Mouse (Mus musculus) frontal cortex, adult 2 months (tissue): ENCODE measurements around the gene Kremen2. TPM values are rescaled to one million over a fixed set of nuclear protein-coding genes. Genes with fewer than 3 reads are reported as not detected.

Experiments
- polyA plus RNA-seq: library from polyadenylated mRNA; depleted of rRNA; stranded (reverse); fragments of >200 nt; gene quantifications from 2 replicates; pipeline ENCODE4 v1.2.3, GENCODE M21; 2012; rRNA removed

Kremen2 gene
- polyA plus RNA-seq, 1 experiment = 0.52 TPM

Other genes starting within 250 kb of the Kremen2 start
- 7.9 and 8.4 TPM in 2 replicates for gene Zfp213, start 181.6 kb downstream of the Kremen2 start, polyA plus RNA-seq
- gene Zfp13, start 146.3 kb downstream of the Kremen2 start, polyA plus RNA-seq = 27.8 and 32.2 TPM in 2 replicates
- gene Zscan10, start 145.0 kb downstream of the Kremen2 start, polyA plus RNA-seq = 0.04 TPM in 1 of 2 replicates, not detected in the other
- gene Mmp25, start 100.6 kb downstream of the Kremen2 start, polyA plus RNA-seq = 0.38 and 0.40 TPM in 2 replicates
- gene Bicdl2, start 85.3 kb downstream of the Kremen2 start, polyA plus RNA-seq = not detected in 2 replicates
- 114 and 144 TPM in 2 replicates for gene Hcfc1r1, start 72.2 kb downstream of the Kremen2 start, polyA plus RNA-seq
- gene Thoc6, start 72.0 kb downstream of the Kremen2 start, polyA plus RNA-seq = 9.1 and 11.3 TPM in 2 replicates
- gene Tnfrsf12a, start 68.4 kb downstream of the Kremen2 start, polyA plus RNA-seq = 5.6 and 7.0 TPM in 2 replicates
- 0.08 and 0.17 TPM in 2 replicates for gene Cldn6, start 66.6 kb downstream of the Kremen2 start, polyA plus RNA-seq
- gene Cldn9, start 61.8 kb downstream of the Kremen2 start, polyA plus RNA-seq = 0.14 and 0.19 TPM in 2 replicates
- gene 1520401A03Rik, start 23.1 kb downstream of the Kremen2 start, polyA plus RNA-seq = 0.13 and 0.24 TPM in 2 replicates
- gene Pkmyt1, start 19.5 kb downstream of the Kremen2 start, polyA plus RNA-seq = 8.1 and 8.7 TPM in 2 replicates
- gene Paqr4, start 5.0 kb downstream of the Kremen2 start, polyA plus RNA-seq = 47.2 and 49.8 TPM in 2 replicates
- 208 and 231 TPM in 2 replicates for gene Flywch1, start 25.8 kb upstream of the Kremen2 start, polyA plus RNA-seq
- 38.8 and 41.8 TPM in 2 replicates for gene Flywch2, start 40.2 kb upstream of the Kremen2 start, polyA plus RNA-seq
- gene Srrm2, start 44.7 kb upstream of the Kremen2 start, polyA plus RNA-seq = 732 and 866 TPM in 2 replicates
- 610 and 742 TPM in 2 replicates for gene Elob, start 83.3 kb upstream of the Kremen2 start, polyA plus RNA-seq
- gene Prss33, start 90.2 kb upstream of the Kremen2 start, polyA plus RNA-seq = 0.16 and 1.0 TPM in 2 replicates
- 0.06 and 0.10 TPM in 2 replicates for gene Prss32, start 98.0 kb upstream of the Kremen2 start, polyA plus RNA-seq
- gene Prss41, start 98.3 kb upstream of the Kremen2 start, polyA plus RNA-seq = 0.10 and 0.15 TPM in 2 replicates
- gene Prss21, start 122.2 kb upstream of the Kremen2 start, polyA plus RNA-seq = not detected in 2 replicates
- not detected in 2 replicates for gene Dcpp1, start 135.0 kb upstream of the Kremen2 start, polyA plus RNA-seq
- gene Dcpp2, start 135.0 kb upstream of the Kremen2 start, polyA plus RNA-seq = not detected in 2 replicates
- not detected in 2 replicates for gene Dcpp3, start 171.6 kb upstream of the Kremen2 start, polyA plus RNA-seq
- gene Sbp, start 195.8 kb upstream of the Kremen2 start, polyA plus RNA-seq = not detected in 2 replicates
- not detected in 2 replicates for gene Sbpl, start 209.4 kb upstream of the Kremen2 start, polyA plus RNA-seq
- 1.0 and 4.4 TPM in 2 replicates for gene Prss30, start 234.7 kb upstream of the Kremen2 start, polyA plus RNA-seq